Mouse (Mus musculus) liver, postnatal 0 days (tissue): Measurements from ENCODE around the gene Tdp1.

Source experiments
- CTCF ChIP-seq: sonication (generic); IDR thresholded peaks from 2 replicates; pipeline ENCODE4 v1.5.1; 2016; ENCODE audit warnings: antibody characterized with exemption, low read depth
- EP300 ChIP-seq: IDR thresholded peaks from 2 replicates; pipeline ENCODE4 v1.6.1; 2016; ENCODE audit warnings: antibody characterized with exemption, low read depth, mild to moderate bottlenecking

GRCm38 (mm10) chr12:100002914-100003587 is 118.7 kb downstream of the Tdp1 start:
- TF ChIP-seq EP300 (no peak), CTCF (no peak)
